Mouse (Mus musculus) neural tube, embryonic 12.5 days (tissue): ENCODE data around the gene Hoxd12. TPM values are rescaled to one million over a fixed set of nuclear protein-coding genes. Genes with fewer than 3 reads are reported as not detected.

ENCODE experiments used
- ATAC-seq: fragments of 200-750 bp; cut with Nextera tagmentation; 2 replicates; pipeline ENCODE4 v1.8.0; 2017; ENCODE audit warnings: low read depth, mild to moderate bottlenecking, moderate TSS enrichment, moderate library complexity; ENCODE audit not compliant: low FRiP score
- H3K27ac ChIP-seq: fragments of 300-500 bp; sonication (generic); 2 replicates; pipeline ENCODE4 v1.5.1; 2016
- H3K27me3 ChIP-seq: fragments of 300-500 bp; sonication (generic); replicated peaks from 2 replicates; pipeline ENCODE4 v1.6.1; 2016; ENCODE audit warnings: mild to moderate bottlenecking
- H3K36me3 ChIP-seq: fragments of 300-500 bp; sonication (generic); 2 replicates; pipeline ENCODE4 v1.6.1; 2016; ENCODE audit warnings: mild to moderate bottlenecking
- H3K4me1 ChIP-seq: fragments of 300-500 bp; sonication (generic); 2 replicates; pipeline ENCODE4 v1.6.1; 2016
- H3K4me2 ChIP-seq: fragments of 300-500 bp; sonication (generic); replicated peaks from 2 replicates; pipeline ENCODE4 v1.6.1; 2016; ENCODE audit warnings: mild to moderate bottlenecking
- H3K4me3 ChIP-seq: fragments of 300-500 bp; sonication (generic); 2 replicates; pipeline ENCODE4 v1.5.1; 2016
- H3K9ac ChIP-seq: fragments of 300-500 bp; sonication (generic); 2 replicates; pipeline ENCODE4 v1.6.1; 2016; ENCODE audit warnings: mild to moderate bottlenecking
- H3K9me3 ChIP-seq: fragments of 300-500 bp; sonication (generic); 2 replicates; pipeline ENCODE4 v1.6.1; 2016; ENCODE audit warnings: mild to moderate bottlenecking
- WGBS: fragments of 180-500 bp; shearing (Covaris S2); methylation state at CpG from one replicate; pipeline ENCODE4 v1.1.7; 2016; 5-methylcytosine and 5-hydroxymethylcytosine counted together
- polyA plus RNA-seq: library from polyadenylated mRNA; unstranded; fragments of >200 nt; fragmentation: Nextera tagmentation; extraction: Ambion mirVana; gene quantifications from 2 replicates; pipeline ENCODE4 v1.2.1, GENCODE M21; 2016

Gene Hoxd12
- polyA plus RNA-seq, 1 experiment from 2014 or later: 4.1 TPM

DNA sequence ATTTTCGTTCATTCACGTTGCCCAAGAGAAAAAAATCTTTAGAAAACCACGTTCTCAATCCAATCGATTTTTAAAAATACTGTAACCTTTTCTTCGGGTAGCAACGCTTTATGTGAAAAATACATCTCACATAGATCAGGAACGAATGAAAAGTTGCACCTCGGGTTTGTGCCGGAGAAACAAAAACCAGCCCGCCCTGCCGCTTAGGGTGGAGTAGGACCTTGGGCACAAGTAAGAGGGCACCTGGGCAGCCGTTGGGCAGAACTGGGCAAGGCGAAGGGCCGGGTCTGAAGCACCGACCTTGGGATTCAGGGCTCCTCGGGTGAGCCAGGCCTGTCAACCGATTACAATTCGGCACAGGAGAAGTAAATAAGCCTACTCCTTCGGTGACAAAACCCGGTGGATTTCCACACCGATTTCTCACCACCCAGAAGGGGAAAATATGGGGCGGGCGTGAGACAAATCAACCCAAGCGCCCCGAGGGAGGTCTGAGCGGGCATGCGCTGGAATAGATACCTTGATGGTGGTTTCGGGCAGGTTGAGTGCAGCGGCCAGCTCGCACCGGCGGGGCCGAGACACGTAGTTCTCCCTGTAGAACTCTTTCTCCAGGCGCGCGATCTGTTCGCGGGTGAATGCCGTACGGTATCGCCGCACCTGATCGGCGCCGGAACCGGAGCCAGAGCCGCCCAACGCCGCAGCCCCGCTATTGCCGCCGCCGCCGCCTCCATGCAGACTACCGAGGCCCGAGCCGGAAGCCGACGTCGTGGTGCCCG, 17.4 kb upstream of the Hoxd12 start:
- no peaks in the 10 kb centered on the region for H3K9me3 ChIP-seq
- no peak overlapping the region for H3K27ac ChIP-seq
- H3K4me1 ChIP-seq: peaks cover 20% of the 10 kb centered on the region
- peak overlapping the region; percentile 35; the same call in 1 of the 2 replicates for H3K9ac ChIP-seq
- H3K4me2 ChIP-seq: peak overlapping the region; percentile 35
- peaks cover 87% of the 10 kb centered on the region for H3K27me3 ChIP-seq
- peak overlapping the region; percentile 15; the same call in 1 of the 2 replicates for H3K4me3 ChIP-seq
- no peaks in the 10 kb centered on the region for H3K36me3 ChIP-seq
- WGBS: 2% methylated on average over 62 of the region's 62 CpGs
- no peak for ATAC-seq

DNA sequence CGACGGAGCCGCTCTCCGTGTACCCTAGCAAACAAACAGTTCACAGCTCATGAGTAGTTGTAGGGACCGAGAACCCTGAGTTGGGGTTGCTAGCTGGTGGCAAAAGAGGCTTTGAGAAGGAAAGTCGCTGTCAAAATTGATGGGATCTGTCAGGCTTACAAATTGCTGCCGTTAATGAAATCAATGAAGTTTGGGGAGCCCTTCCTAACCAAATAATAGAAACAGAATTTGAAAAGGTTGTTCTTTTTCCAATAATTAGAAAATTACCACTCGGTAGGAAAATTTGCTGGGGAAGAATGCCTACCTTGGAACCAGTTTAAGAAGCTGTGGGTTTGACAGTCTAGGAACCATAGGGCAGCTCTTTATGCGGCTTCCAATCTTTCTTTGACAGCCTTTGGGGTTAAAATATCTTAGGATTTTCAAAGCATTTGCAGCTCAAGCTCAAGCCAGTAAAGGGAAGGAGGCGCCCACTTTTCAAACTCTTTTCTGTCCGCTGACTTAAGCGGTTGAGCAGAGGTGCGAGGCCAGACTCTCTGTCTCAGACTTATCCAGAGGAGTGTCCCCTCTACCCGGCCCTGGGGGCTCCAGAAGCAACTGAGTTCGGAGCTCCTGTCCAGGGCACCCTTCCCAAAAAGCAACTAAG, 16.7 kb upstream of the Hoxd12 start:
- no peak for ATAC-seq
- peak overlapping the region; percentile 20 for H3K4me3 ChIP-seq
- peaks cover 20% of the 10 kb centered on the region for H3K4me1 ChIP-seq
- H3K27ac ChIP-seq: no peak overlapping the region
- no peaks in the 10 kb centered on the region for H3K9me3 ChIP-seq
- WGBS: under 1% methylated on average over 15 of the region's 15 CpGs
- peak overlapping the region; percentile 35 for H3K4me2 ChIP-seq
- H3K36me3 ChIP-seq: no peaks in the 10 kb centered on the region
- H3K9ac ChIP-seq: peak overlapping the region; percentile 35
- H3K27me3 ChIP-seq: peaks cover 92% of the 10 kb centered on the region

DNA sequence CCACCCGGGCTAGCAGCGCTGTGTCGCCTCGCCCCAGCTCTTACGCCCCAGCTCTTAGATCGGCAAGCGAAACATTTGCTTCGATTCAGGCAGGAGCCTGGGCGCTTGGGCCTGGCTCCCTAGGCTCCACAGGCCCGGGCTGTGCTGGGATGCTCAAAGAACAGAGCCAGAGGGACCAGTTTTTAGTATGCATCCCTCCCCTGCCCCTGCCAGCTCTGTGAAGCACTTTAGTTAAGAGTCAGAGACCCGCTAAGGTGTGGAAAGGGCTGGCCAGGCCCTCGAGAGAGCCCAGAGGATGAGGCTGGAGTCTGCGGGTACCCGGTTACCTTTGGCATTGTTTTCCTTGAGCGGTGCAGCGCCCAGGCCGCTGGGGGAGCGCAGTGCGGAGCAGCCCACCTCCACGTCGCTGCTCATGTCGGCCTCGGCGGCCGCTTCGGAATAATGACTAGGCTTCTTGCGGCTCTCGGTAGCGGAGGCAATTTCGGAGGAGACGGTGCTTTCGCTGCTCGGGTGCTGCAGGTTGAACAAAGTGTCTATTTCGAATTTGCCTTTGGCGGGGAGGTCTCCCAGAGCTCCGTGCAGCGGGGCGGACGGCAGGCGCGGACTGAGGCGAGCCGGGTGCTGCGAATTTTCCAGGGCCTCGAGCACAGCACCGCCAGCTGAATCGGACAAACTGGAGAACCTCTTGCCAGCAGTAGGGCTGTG, 16.0 kb upstream of the Hoxd12 start:
- Histone ChIP-seq H3K9ac (peak overlapping the region; percentile 29), H3K9me3 (no peaks in the 10 kb centered on the region), H3K4me2 (peak overlapping the region; percentile 23; the same call in 1 of the 2 replicates), H3K36me3 (no peaks in the 10 kb centered on the region), H3K4me3 (peak overlapping the region; percentile 20; the same call in 1 of the 2 replicates), H3K27ac (no peak overlapping the region), H3K27me3 (peaks cover 96% of the 10 kb centered on the region), H3K4me1 (peaks cover 20% of the 10 kb centered on the region)
- ATAC-seq: no peak
- under 1% methylated on average over 47 of the region's 47 CpGs for WGBS

DNA sequence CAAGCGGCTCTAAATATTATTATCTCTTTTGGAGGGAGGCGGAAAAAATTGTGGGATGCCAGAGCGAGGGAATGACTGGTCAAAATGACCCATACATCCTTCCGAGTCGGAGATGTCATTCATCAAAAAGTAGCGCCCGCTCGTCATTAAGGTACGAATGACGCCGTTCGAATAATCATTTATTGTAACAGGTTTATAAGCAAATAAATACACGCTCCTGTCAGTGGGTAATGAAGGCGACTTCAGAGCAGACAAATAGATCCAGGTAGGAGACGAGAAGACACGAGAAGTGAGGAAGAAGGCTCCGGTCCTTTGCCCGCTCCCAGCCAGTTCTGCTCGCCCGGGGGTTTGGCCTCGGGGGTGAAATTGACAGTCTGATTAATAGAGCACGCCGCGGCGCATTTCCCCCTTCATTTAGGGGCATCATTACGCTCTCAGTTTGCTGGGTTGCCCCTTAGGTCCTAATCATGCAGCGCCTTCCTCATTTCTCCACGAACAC, 15.3 kb upstream of the Hoxd12 start, which contains the start of gene Evx2:
TSS of gene Evx2 (minus strand) at position 51 of the 499 bp plus-strand sequence.
- Histone ChIP-seq H3K4me3 (peak within 1 kb of the TSS; percentile 20; the same call in 1 of the 2 replicates), H3K27ac (no peak within 1 kb of the TSS), H3K36me3 (no peaks in the 10 kb centered on the region), H3K9me3 (no peaks in the 10 kb centered on the region), H3K4me2 (peak within 1 kb of the TSS; percentile 24; the same call in 1 of the 2 replicates), H3K4me1 (peaks cover 20% of the 10 kb centered on the region), H3K9ac (peak within 1 kb of the TSS; percentile 29), H3K27me3 (peaks cover 96% of the 10 kb centered on the region)
- under 1% methylated on average over 28 of the region's 28 CpGs for WGBS
- ATAC-seq: no peak

DNA sequence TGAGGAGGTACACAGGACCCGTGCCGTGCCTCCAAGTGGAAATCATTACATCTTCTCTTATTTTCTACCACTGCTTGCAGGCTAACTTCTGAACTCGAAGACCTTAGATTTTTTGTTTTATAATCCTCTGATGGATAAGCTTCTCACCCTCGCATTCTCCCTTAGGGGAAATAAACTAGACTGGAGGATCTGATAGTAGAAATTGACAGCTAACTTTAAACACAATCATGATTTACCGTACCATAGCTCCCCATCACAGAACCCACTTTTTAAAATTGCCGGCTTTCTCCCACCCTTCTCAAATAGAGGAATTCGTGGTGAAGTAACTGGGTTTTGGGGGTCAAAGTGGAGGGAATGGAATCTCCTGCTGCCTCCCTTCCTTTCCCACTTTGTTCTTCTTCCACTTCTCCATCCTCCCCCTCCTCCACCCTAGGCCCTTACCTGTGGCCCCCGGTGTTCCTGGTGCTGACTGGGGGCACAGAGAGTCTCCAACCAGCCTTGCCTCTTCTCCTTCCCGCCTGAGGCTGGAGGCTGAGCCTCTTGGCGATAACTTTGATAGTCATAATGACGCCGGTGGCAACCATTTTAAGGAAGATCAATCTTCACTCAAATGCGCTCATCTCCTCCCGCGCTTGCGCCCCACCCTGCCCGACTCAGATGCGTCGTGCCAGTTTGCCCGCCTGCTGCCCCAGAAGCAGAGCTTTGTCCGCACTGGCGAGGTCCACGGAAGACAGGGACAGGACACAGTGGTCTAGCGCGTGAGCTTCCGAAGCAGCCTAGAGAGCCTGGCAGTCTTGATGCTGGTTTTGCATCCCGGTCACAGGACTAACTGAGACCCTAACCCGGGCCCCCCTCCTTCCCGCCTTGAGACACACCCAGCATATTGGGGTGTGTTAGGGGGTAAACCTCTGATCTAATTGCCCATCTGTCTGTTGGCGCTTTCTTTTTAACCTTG, 14.1 kb upstream of the Hoxd12 start:
- Histone ChIP-seq H3K9ac (no peak overlapping the region), H3K4me1 (peaks cover 19% of the 10 kb centered on the region), H3K36me3 (no peaks in the 10 kb centered on the region), H3K9me3 (no peaks in the 10 kb centered on the region), H3K27me3 (peaks cover 95% of the 10 kb centered on the region), H3K27ac (no peak overlapping the region), H3K4me3 (peak overlapping the region; percentile 16; the same call in 1 of the 2 replicates), H3K4me2 (peak overlapping the region; percentile 28)
- WGBS: 2% methylated on average over 30 of the region's 30 CpGs
- ATAC-seq: no peak

DNA sequence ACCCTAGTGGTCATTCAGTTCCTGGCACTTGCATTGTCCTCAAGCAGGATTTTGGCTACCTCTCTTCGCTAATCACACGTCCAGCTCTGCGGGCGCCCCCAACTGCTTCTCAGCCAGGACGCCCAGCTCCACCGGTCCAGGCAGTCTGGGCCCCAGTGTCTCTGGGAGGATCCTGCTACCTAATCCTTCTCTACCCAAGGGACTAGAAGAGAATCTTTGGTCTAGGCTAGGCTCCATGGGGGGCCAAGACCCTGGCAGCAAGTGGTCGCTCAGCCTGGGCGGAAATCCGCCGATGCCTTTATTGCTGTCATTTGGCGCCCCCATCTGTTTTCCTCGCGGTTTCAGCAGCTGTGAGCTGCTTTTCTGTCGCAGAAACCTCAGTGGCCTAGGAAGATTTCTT, 13.1 kb upstream of the Hoxd12 start:
- no peak for ATAC-seq
- WGBS: under 1% methylated on average over 14 of the region's 14 CpGs
- H3K9ac ChIP-seq: no peak overlapping the region
- no peaks in the 10 kb centered on the region for H3K36me3 ChIP-seq
- peak overlapping the region; percentile 38 for H3K4me2 ChIP-seq
- no peaks in the 10 kb centered on the region for H3K9me3 ChIP-seq
- H3K4me3 ChIP-seq: no peak overlapping the region
- no peak overlapping the region for H3K27ac ChIP-seq
- peaks cover 13% of the 10 kb centered on the region for H3K4me1 ChIP-seq
- H3K27me3 ChIP-seq: peaks cover 95% of the 10 kb centered on the region

DNA sequence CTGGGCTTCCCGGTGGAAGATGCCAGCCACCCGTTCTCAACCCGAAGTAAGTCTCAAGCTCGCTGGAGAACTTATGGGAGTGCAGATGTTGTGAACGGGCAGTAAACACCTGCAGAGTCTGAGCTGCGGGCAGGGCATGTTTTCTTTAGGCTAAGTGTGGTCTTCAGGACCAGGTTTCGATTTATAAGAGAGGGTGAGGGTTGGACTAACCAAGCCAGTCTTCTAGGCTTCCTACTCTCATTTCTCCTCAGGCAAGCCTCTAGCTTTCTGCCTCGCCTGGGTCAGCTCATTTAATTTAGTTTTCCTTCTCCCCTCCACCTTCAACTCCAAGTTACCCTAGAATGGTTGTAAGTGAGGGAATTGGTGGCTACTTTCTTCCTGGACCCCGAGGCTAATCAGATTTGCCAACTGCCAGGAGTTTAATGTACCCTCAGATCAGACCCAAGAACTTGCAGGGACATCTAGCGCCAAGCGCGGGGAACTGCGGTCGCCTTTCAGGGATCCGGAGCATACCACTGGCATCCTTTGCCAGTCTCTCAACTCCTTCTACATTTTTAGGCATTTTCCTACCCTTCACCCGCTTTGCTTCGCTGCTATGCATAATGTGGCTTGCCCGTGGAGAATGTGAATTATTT, 11.4 kb upstream of the Hoxd12 start:
- Histone ChIP-seq H3K27me3 (peaks cover 96% of the 10 kb centered on the region), H3K4me1 (peaks cover 19% of the 10 kb centered on the region), H3K9me3 (no peaks in the 10 kb centered on the region), H3K4me3 (no peak overlapping the region), H3K9ac (no peak overlapping the region), H3K36me3 (no peaks in the 10 kb centered on the region), H3K4me2 (no peak overlapping the region), H3K27ac (no peak overlapping the region)
- WGBS: 5% methylated on average over 18 of the region's 18 CpGs
- ATAC-seq: no peak

DNA sequence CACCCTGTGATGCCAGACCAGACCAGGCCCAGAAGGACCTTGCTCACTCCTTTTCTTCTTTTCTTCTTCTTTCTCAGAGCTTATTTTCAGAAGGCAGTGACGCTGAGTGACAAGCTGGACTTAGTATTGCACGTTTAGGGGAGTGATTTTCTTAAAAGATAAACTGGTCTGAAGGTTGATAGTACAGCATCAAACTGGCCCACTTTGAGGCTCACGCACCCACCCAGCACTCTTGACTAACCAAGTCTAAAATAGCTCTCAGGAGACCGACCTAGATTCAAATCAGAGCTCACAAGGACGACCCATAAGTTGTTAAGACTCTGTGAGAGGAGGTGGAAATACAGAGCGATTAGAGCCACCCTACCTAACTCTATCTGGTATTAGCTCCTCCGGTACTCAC, 8.4 kb upstream of the Hoxd12 start:
- no peaks in the 10 kb centered on the region for H3K36me3 ChIP-seq
- H3K4me1 ChIP-seq: peaks cover 16% of the 10 kb centered on the region
- H3K4me3 ChIP-seq: no peak overlapping the region
- no peaks in the 10 kb centered on the region for H3K9me3 ChIP-seq
- ATAC-seq: no peak
- no peak overlapping the region for H3K27ac ChIP-seq
- H3K27me3 ChIP-seq: peaks cover 95% of the 10 kb centered on the region
- H3K4me2 ChIP-seq: no peak overlapping the region
- WGBS: 2% methylated on average over 7 of the region's 7 CpGs
- no peak overlapping the region for H3K9ac ChIP-seq

DNA sequence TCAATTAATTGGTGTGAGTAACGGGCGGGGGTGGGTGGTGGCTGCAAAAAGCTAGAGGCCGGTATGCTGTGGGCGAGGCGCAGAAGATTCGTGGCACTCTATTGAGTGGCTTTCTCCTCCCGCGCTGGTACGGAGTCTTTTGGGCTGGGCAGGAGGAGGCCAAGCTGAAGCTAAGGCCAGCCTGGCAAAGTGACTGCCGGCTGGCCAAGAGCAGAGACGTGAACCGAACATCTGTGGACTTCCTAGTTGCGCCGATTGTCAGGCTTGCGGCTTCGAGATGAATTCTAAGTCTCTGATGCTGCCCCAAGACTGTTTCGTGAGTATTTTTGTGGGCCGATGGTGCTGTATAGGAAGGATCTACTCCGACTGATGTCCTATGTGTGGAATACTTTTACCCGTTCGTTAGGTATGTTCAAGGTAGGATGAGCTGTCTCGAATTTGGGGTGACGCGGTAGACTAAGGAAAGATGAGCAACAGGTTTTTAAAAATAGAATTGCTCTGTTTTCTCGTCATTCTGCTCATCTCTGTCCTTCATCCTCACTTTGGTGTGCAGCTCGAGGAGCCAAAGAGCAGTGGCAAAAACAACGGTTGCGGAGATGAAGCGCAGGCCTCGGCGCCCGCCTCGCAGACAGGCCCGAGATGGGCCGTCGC, 7.5 kb upstream of the Hoxd12 start:
- H3K27ac ChIP-seq: no peak overlapping the region
- peak overlapping the region; percentile 43; the same call in 1 of the 2 replicates for H3K4me3 ChIP-seq
- H3K9ac ChIP-seq: no peak overlapping the region
- H3K27me3 ChIP-seq: peaks cover 95% of the 10 kb centered on the region
- ATAC-seq: 0 out of 2 replicates have a peak, but pooled peaks have one; percentile 37
- no peaks in the 10 kb centered on the region for H3K9me3 ChIP-seq
- under 1% methylated on average over 36 of the region's 36 CpGs for WGBS
- peak overlapping the region; percentile 72 for H3K4me2 ChIP-seq
- peaks cover 13% of the 10 kb centered on the region for H3K4me1 ChIP-seq
- no peaks in the 10 kb centered on the region for H3K36me3 ChIP-seq

DNA sequence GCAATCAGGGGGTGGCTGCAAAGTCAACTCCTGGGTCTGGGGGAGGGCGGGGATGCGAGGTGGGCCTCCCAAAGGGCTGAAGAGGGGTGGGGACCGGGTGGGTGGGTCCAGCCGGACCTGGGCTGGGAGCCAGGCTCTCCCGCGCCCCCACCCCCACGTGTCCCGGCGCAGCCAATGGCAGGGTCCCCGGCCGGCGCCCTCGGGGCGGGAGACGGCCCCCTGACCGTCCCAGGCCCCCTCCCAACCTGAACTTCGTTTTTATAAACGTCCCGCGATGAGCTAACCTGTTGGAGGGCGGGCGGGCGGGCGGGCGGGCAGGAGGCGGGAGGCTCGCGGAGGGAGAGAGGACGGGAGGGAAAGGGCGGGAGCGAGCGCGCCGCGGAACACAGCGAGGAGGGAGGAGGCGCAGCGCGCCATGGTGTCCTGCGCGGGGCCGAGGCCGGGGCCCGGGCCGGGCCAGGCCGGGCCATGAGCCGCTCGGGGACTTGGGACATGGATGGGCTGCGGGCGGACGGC, 6.9 kb upstream of the Hoxd12 start, which contains the start of gene Hoxd13:
TSS of gene Hoxd13 (plus strand) at position 469 of the 516 bp plus-strand sequence.
- H3K9me3 ChIP-seq: no peaks in the 10 kb centered on the region
- H3K9ac ChIP-seq: peak within 1 kb of the TSS; percentile 47
- under 1% methylated on average over 34 of the region's 51 CpGs for WGBS
- H3K27me3 ChIP-seq: peaks cover 95% of the 10 kb centered on the region
- H3K4me1 ChIP-seq: peaks cover 19% of the 10 kb centered on the region
- H3K36me3 ChIP-seq: no peaks in the 10 kb centered on the region
- ATAC-seq: peak; percentile 61; the same call in 1 of the 2 replicates
- peak within 1 kb of the TSS; percentile 43 for H3K4me3 ChIP-seq
- H3K4me2 ChIP-seq: peak within 1 kb of the TSS; percentile 72
- H3K27ac ChIP-seq: no peak within 1 kb of the TSS
